Mouse (Mus musculus) kidney, embryonic 14.5 days (tissue): ENCODE data around the gene Naa80. TPM values are rescaled to one million over a fixed set of nuclear protein-coding genes. Genes with fewer than 3 reads are reported as not detected.

Source experiments
- ATAC-seq: fragments of 200-750 bp; cut with Nextera tagmentation; 2 replicates; pipeline ENCODE4 v1.8.0; 2017; ENCODE audit warnings: moderate number of reproducible peaks, mild to moderate bottlenecking, moderate TSS enrichment, moderate library complexity; ENCODE audit not compliant: low FRiP score, low TSS enrichment
- H3K27ac ChIP-seq: fragments of 300-500 bp; sonication (generic); 2 replicates; pipeline ENCODE4 v1.5.1; 2014; ENCODE audit warnings: low read depth, mild to moderate bottlenecking, low read length, moderate library complexity, mixed read lengths
- H3K27me3 ChIP-seq: fragments of 300-500 bp; sonication (generic); 2 replicates; pipeline ENCODE4 v1.6.1; 2014; ENCODE audit warnings: mild to moderate bottlenecking, low read length; ENCODE audit not compliant: control insufficient read depth, insufficient read depth
- H3K36me3 ChIP-seq: fragments of 300-500 bp; sonication (generic); 2 replicates; pipeline ENCODE4 v1.6.1; 2014; ENCODE audit warnings: low read length, mixed read lengths; ENCODE audit not compliant: control insufficient read depth, insufficient read depth
- H3K4me1 ChIP-seq: fragments of 300-500 bp; sonication (generic); 2 replicates; pipeline ENCODE4 v1.6.1; 2014; ENCODE audit warnings: low read length, mixed read lengths; ENCODE audit not compliant: control insufficient read depth, insufficient read depth
- H3K4me2 ChIP-seq: fragments of 300-500 bp; sonication (generic); replicated peaks from 2 replicates; pipeline ENCODE4 v1.6.1; 2014; ENCODE audit warnings: low read depth, mild to moderate bottlenecking, low read length
- H3K4me3 ChIP-seq: fragments of 300-500 bp; sonication (generic); 2 replicates; pipeline ENCODE4 v1.5.1; 2014; ENCODE audit warnings: mild to moderate bottlenecking, low read length
- H3K9ac ChIP-seq: fragments of 300-500 bp; sonication (generic); 2 replicates; pipeline ENCODE4 v1.6.1; 2014; ENCODE audit warnings: low read depth, mild to moderate bottlenecking, low read length, moderate library complexity
- H3K9me3 ChIP-seq: fragments of 300-500 bp; sonication (generic); 2 replicates; pipeline ENCODE4 v1.6.1; 2016; ENCODE audit warnings: low read length; ENCODE audit not compliant: control insufficient read depth
- WGBS: fragments of 180-500 bp; shearing (Covaris S2); extraction: QIAGEN DNeasy Blood & Tissue Kit; methylation state at CpG from one replicate; pipeline ENCODE4 v1.1.7; 2014; 5-methylcytosine and 5-hydroxymethylcytosine counted together
- polyA plus RNA-seq: library from polyadenylated mRNA; unstranded; fragments of >200 nt; fragmentation: Nextera tagmentation; extraction: Ambion mirVana; gene quantifications from 2 replicates; pipeline ENCODE4 v1.2.1, GENCODE M21; 2014

Gene Naa80
- polyA plus RNA-seq, 1 experiment from 2014 or later, result 18.4 TPM

DNA sequence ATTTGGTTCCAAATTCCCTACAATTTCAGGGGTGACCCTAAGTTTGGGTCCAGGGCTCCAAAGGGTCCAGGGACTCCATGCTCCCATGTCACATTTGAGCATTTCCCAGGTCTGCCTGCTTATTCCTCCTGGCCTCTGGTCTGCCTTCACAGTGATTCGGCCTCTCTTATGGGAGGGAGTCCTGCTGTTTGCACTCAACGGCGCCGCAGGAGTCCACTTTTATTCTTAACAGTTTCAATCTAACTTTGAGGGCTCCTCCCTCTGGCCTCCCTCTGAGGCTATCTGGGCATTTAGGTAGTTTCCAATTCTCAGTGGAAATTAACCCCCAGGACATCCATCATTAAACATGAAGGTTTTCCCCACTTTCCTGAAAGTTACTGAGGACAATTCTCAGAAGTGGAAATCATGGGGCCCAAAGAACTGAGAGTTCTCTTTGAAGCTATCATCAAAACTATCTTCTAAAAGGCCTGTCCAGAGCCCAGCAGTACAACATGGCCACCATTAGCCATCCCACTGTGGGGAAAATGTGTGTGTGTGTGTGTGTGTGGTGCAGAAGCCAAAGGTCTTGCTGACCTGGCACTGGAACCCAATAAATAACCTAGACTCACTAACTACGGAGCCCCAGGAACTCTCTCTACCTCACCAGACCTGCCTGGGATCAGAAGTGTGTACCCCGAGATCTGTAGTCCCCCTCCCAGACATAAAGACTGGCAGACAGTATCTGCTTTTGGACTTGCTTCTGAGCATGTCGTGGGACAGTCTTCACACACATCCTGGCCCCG is 15.8 kb downstream of the Naa80 start:
- no peak overlapping the region for H3K27ac ChIP-seq
- H3K4me1 ChIP-seq, result no peaks in the 10 kb centered on the region
- peaks cover 52% of the 10 kb centered on the region for H3K36me3 ChIP-seq
- H3K9ac ChIP-seq, result no peak overlapping the region
- no peaks in the 10 kb centered on the region for H3K9me3 ChIP-seq
- H3K27me3 ChIP-seq, result no peaks in the 10 kb centered on the region
- no peak overlapping the region for H3K4me3 ChIP-seq
- ATAC-seq, result no peak
- no peak overlapping the region for H3K4me2 ChIP-seq
- 74% methylated on average over 8 of the region's 8 CpGs for WGBS

DNA sequence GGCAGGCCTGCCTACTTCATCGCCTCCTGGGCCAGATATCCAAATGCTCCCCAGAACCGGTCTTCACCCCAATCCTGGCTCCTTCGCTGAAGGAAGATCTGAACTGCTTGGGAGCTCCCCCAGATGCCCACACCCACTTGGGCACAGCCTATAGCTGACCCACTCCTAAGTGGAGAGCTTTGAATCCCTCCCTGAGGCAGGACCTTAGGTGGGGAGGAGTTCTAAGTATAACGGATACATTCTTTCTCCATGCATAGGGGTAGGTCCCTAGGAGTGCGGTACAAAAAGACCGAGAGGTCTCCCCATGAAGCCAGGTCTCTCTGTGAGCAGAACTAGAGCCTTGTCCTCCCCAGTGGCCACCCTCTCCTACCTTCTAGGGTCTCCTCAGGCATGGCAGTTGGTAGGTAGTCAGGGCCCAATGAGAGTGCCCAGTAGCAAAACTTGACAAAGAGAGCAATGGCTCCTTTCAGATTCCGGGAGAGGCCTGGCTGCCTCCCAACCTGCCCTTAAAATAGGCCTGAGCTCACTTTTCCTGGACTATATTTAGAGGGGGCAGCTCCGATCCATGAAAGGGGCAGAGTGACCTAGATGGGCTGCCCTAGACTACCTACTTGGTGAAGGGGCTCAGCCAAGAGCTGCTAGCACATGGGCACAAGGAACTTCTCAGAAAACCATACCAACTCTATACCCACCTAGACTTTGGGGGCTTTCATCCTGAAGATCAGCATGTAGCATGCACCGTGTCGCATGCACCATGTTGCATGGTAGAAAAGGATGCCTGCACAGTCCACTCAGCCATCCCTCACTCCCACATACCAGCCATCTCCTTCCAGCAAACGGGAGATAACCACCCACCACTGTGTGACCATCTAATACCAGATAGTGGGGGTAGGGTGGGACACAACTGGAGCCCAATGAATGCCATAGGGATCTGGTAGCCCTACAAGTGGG is 18.2 kb downstream of the Naa80 start:
- no peak overlapping the region; the same call in 1 of the 2 replicates for H3K9ac ChIP-seq
- no peak overlapping the region for H3K4me3 ChIP-seq
- H3K27me3 ChIP-seq, result no peaks in the 10 kb centered on the region
- H3K27ac ChIP-seq, result no peak overlapping the region
- H3K4me1 ChIP-seq, result no peaks in the 10 kb centered on the region
- H3K36me3 ChIP-seq, result peaks cover 29% of the 10 kb centered on the region
- H3K9me3 ChIP-seq, result no peaks in the 10 kb centered on the region
- WGBS, result 91% methylated on average over 11 of the region's 11 CpGs
- no peak overlapping the region for H3K4me2 ChIP-seq
- no peak for ATAC-seq

DNA sequence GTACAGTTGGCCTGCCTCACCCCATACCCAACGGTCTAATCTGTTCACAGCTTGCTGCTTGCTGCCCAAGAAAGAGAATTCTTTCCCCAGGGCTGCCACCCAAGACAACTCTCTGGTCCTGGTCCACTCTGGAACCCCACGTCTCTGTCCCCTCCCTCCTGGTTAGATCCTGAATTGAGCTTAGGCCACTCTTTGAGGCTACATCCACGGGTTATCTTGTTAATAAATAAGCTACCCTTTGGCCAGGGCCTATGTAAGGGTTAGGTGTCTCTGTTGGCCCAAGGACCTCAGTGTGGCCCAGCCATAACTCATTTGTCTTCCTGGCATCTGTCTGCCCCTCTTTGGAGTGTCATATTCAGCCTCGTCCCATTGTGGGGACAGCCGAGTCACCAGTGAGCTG is 19.7 kb downstream of the Naa80 start:
- Histone ChIP-seq H3K4me3 (no peak overlapping the region), H3K4me2 (no peak overlapping the region), H3K27ac (no peak overlapping the region), H3K9ac (no peak overlapping the region), H3K27me3 (no peaks in the 10 kb centered on the region), H3K36me3 (peaks cover 14% of the 10 kb centered on the region), H3K9me3 (no peaks in the 10 kb centered on the region), H3K4me1 (no peaks in the 10 kb centered on the region)
- 67% methylated on average over 5 of the region's 5 CpGs for WGBS
- ATAC-seq, result no peak

GRCm38 (mm10) chr9:107599433-107599832 is 20.7 kb downstream of the Naa80 start:
- ATAC-seq, result no peak
- Histone ChIP-seq H3K9me3 (no peaks in the 10 kb centered on the region), H3K27me3 (no peaks in the 10 kb centered on the region), H3K4me1 (peaks cover 10% of the 10 kb centered on the region), H3K4me2 (no peak overlapping the region), H3K36me3 (peaks cover 4% of the 10 kb centered on the region; the same call in 1 of the 2 replicates), H3K9ac (no peak overlapping the region), H3K4me3 (no peak overlapping the region), H3K27ac (no peak overlapping the region)
- WGBS, result 84% methylated on average over 9 of the region's 9 CpGs

DNA sequence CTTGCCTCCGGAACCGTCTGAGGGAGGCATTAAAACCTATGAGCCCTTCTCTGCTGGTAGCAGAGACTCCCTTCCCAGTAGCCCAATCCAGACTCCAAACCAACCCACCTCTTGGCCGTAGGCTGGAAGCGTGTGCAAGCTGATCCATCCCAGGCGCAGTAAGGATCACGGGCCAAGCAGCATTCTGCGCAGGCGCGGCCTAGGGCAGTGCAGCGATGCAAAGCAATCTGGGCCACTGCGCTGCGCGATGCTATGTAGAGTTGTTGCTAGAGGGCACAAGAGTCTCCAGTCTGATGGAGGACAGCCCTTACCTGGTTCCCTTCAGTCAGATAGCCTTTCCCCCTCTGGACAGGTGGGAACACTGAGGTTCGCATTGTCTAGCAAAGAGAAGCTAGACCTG is 21.2 kb downstream of the Naa80 start:
- 73% methylated on average over 14 of the region's 14 CpGs for WGBS
- H3K4me3 ChIP-seq, result no peak overlapping the region
- H3K4me2 ChIP-seq, result no peak overlapping the region
- no peak for ATAC-seq
- H3K27ac ChIP-seq, result no peak overlapping the region
- H3K9me3 ChIP-seq, result no peaks in the 10 kb centered on the region
- peaks cover 1% of the 10 kb centered on the region; the same call in 1 of the 2 replicates for H3K36me3 ChIP-seq
- H3K9ac ChIP-seq, result no peak overlapping the region
- H3K4me1 ChIP-seq, result peaks cover 13% of the 10 kb centered on the region
- H3K27me3 ChIP-seq, result no peaks in the 10 kb centered on the region

- 81% methylated on average over 12 of the region's 12 CpGs for WGBS
- Histone ChIP-seq H3K9me3 (no peaks in the 10 kb centered on the region), H3K4me2 (no peak overlapping the region), H3K4me3 (no peak overlapping the region), H3K4me1 (peaks cover 22% of the 10 kb centered on the region), H3K27me3 (no peaks in the 10 kb centered on the region), H3K27ac (no peak overlapping the region), H3K36me3 (no peaks in the 10 kb centered on the region), H3K9ac (no peak overlapping the region)
- no peak for ATAC-seq
Measured at GRCm38 (mm10) chr9:107600745-107601144, 22.1 kb downstream of the Naa80 start.

GRCm38 (mm10) chr9:107601275-107601674 is 22.6 kb downstream of the Naa80 start:
- WGBS, result 87% methylated on average over 11 of the region's 11 CpGs
- Histone ChIP-seq H3K9ac (no peak overlapping the region), H3K4me2 (no peak overlapping the region), H3K4me3 (no peak overlapping the region), H3K36me3 (no peaks in the 10 kb centered on the region), H3K4me1 (peaks cover 27% of the 10 kb centered on the region), H3K27me3 (no peaks in the 10 kb centered on the region), H3K27ac (no peak overlapping the region), H3K9me3 (no peaks in the 10 kb centered on the region)
- ATAC-seq, result no peak

DNA sequence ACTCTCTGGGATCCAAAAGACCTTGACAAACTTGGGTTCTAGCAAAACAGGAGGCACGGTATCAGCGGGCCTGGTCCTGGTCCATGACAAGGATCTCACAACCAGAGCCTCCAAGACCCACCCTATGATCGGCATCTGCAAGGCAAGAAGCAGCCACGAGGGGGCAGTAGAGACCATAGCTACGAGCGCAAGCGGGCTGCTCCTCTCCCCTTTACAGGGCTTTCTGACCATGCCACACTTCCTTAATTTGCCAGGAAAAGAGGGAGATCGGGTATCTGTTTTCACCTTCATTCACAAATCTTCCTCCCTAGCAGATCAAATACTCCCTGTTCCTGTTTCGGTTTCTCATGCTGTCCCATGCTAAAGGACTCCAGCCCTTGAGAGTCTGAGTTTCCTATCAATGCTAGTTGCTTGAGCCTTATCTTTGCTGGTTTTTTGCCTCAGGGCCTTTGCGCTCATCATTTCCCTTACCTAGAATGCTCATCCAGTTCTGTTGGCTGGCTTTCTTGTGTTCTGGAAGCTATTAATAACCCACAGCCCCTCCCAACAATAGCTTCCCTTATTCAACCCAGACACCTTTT is 23.5 kb downstream of the Naa80 start:
- Histone ChIP-seq H3K4me3 (no peak overlapping the region), H3K9me3 (no peaks in the 10 kb centered on the region), H3K27ac (no peak overlapping the region), H3K4me2 (no peak overlapping the region), H3K9ac (no peak overlapping the region), H3K27me3 (no peaks in the 10 kb centered on the region), H3K36me3 (no peaks in the 10 kb centered on the region), H3K4me1 (peaks cover 36% of the 10 kb centered on the region)
- peak; percentile 32; the same call in 1 of the 2 replicates for ATAC-seq
- 11% methylated on average over 10 of the region's 10 CpGs for WGBS
